Mouse (Mus musculus) heart, embryonic 11.5 days (tissue): Measurements from ENCODE around the gene Pop5. TPM values are rescaled to one million over a fixed set of nuclear protein-coding genes. Genes with fewer than 3 reads are reported as not detected.

Experiments used
- ATAC-seq: fragments of 200-750 bp; cut with Nextera tagmentation; replicated peaks from 2 replicates; pipeline ENCODE4 v1.8.0; 2017; ENCODE audit warnings: moderate library complexity; ENCODE audit not compliant: insufficient number of reproducible peaks, low FRiP score, low TSS enrichment
- H3K27ac ChIP-seq: fragments of 300-500 bp; sonication (generic); 2 replicates; pipeline ENCODE4 v1.5.1; 2014; ENCODE audit warnings: mild to moderate bottlenecking, low read depth, low read length
- H3K27me3 ChIP-seq: fragments of 300-500 bp; sonication (generic); 2 replicates; pipeline ENCODE4 v1.6.1; 2014; ENCODE audit warnings: mild to moderate bottlenecking, low read length, mixed read lengths; ENCODE audit not compliant: control insufficient read depth, insufficient read depth
- H3K36me3 ChIP-seq: fragments of 300-500 bp; sonication (generic); 2 replicates; pipeline ENCODE4 v1.6.1; 2014; ENCODE audit warnings: mild to moderate bottlenecking, low read length, moderate library complexity, mixed read lengths; ENCODE audit not compliant: control insufficient read depth, insufficient read depth
- H3K4me1 ChIP-seq: fragments of 300-500 bp; sonication (generic); 2 replicates; pipeline ENCODE4 v1.6.1; 2014; ENCODE audit warnings: low read length; ENCODE audit not compliant: control insufficient read depth, insufficient read depth
- H3K4me2 ChIP-seq: fragments of 300-500 bp; sonication (generic); 2 replicates; pipeline ENCODE4 v1.6.1; 2014; ENCODE audit warnings: mild to moderate bottlenecking, moderate library complexity
- H3K4me3 ChIP-seq: fragments of 300-500 bp; sonication (generic); 2 replicates; pipeline ENCODE4 v1.5.1; 2014; ENCODE audit warnings: low read depth, low read length
- H3K9ac ChIP-seq: fragments of 300-500 bp; sonication (generic); 2 replicates; pipeline ENCODE4 v1.6.1; 2014; ENCODE audit warnings: mild to moderate bottlenecking, low read depth, low read length, moderate library complexity
- H3K9me3 ChIP-seq: fragments of 300-500 bp; sonication (generic); replicated peaks from 2 replicates; pipeline ENCODE4 v1.6.1; 2016; ENCODE audit warnings: low read length; ENCODE audit not compliant: control insufficient read depth
- WGBS: fragments of 180-500 bp; shearing (Covaris S2); extraction: QIAGEN DNeasy Blood & Tissue Kit; methylation state at CpG from one replicate; pipeline ENCODE4 v1.1.7; 2014; ENCODE audit not compliant: insufficient replicate concordance; 5-methylcytosine and 5-hydroxymethylcytosine counted together
- polyA plus RNA-seq: library from polyadenylated mRNA; unstranded; fragments of >200 nt; fragmentation: Nextera tagmentation; extraction: Ambion mirVana; gene quantifications from 2 replicates; pipeline ENCODE4 v1.2.1, GENCODE M21; 2014

The Pop5 gene
- polyA plus RNA-seq, 1 experiment from 2014 or later, result 90.6 TPM

- H3K4me2 ChIP-seq, result no peak overlapping the region
- no peaks in the 10 kb centered on the region for H3K27me3 ChIP-seq
- 85% methylated on average over 3 of the region's 3 CpGs for WGBS
- H3K4me1 ChIP-seq, result peaks cover 6% of the 10 kb centered on the region
- H3K4me3 ChIP-seq, result no peak overlapping the region
- no peak overlapping the region for H3K9ac ChIP-seq
- ATAC-seq, result no peak
- H3K9me3 ChIP-seq, result no peaks in the 10 kb centered on the region
- H3K27ac ChIP-seq, result no peak overlapping the region
- peaks cover 9% of the 10 kb centered on the region for H3K36me3 ChIP-seq
Observed at GRCm38 (mm10) chr5:115284735-115285134, 49.1 kb downstream of the Pop5 start.

- H3K9ac ChIP-seq, result no peak overlapping the region
- H3K27ac ChIP-seq, result no peak overlapping the region
- 85% methylated on average over 8 of the region's 8 CpGs for WGBS
- no peak overlapping the region for H3K4me3 ChIP-seq
- H3K27me3 ChIP-seq, result no peaks in the 10 kb centered on the region
- no peak overlapping the region for H3K4me2 ChIP-seq
- H3K36me3 ChIP-seq, result peaks cover 26% of the 10 kb centered on the region
- no peak for ATAC-seq
- no peaks in the 10 kb centered on the region for H3K9me3 ChIP-seq
- peaks cover 10% of the 10 kb centered on the region for H3K4me1 ChIP-seq
Observed at GRCm38 (mm10) chr5:115294173-115294572, 58.5 kb downstream of the Pop5 start.

Other genes with a start within 250 kb of the Pop5 start
- gene Sppl3, start 224.7 kb upstream of the Pop5 start, polyA plus RNA-seq, result 15.5 and 18.6 TPM in 2 replicates
- 19.1 and 19.2 TPM in 2 replicates for gene Gm10401, start 137.5 kb upstream of the Pop5 start, polyA plus RNA-seq
- gene Acads, start 116.5 kb upstream of the Pop5 start, polyA plus RNA-seq, result 45.5 and 75.6 TPM in 2 replicates
- gene Unc119b, start 100.9 kb upstream of the Pop5 start, polyA plus RNA-seq, result 18.9 and 21.6 TPM in 2 replicates
- 68.9 and 77.8 TPM in 2 replicates for gene Mlec, start 77.7 kb upstream of the Pop5 start, polyA plus RNA-seq
- 0.63 and 1.3 TPM in 2 replicates for gene Cabp1, start 41.5 kb upstream of the Pop5 start, polyA plus RNA-seq
- gene Rnf10, start 37.1 kb downstream of the Pop5 start, polyA plus RNA-seq, result 58.0 and 77.3 TPM in 2 replicates
- gene Coq5, start 43.8 kb downstream of the Pop5 start, polyA plus RNA-seq, result 79.6 and 81.8 TPM in 2 replicates
- 1,523 and 1,540 TPM in 2 replicates for gene Dynll1, start 65.2 kb downstream of the Pop5 start, polyA plus RNA-seq
- 140 and 149 TPM in 2 replicates for gene Srsf9, start 91.3 kb downstream of the Pop5 start, polyA plus RNA-seq
- 27.0 and 31.0 TPM in 2 replicates for gene Gatc, start 105.3 kb downstream of the Pop5 start, polyA plus RNA-seq
- 40.4 and 43.9 TPM in 2 replicates for gene Triap1, start 105.4 kb downstream of the Pop5 start, polyA plus RNA-seq
- 1,289 and 1,331 TPM in 2 replicates for gene Cox6a1, start 113.1 kb downstream of the Pop5 start, polyA plus RNA-seq
- gene Msi1, start 193.8 kb downstream of the Pop5 start, polyA plus RNA-seq, result 7.6 and 9.4 TPM in 2 replicates
- gene Pla2g1b, start 230.4 kb downstream of the Pop5 start, polyA plus RNA-seq, result 1.0 and 1.2 TPM in 2 replicates
- 15.8 and 19.2 TPM in 2 replicates for gene Sirt4, start 248.9 kb downstream of the Pop5 start, polyA plus RNA-seq